Mouse (Mus musculus) ES-E14 (cell line): ENCODE measurements around the gene Mapk14.

Experiments used
- CHD2 ChIP-seq: IDR thresholded peaks from 2 replicates; pipeline ENCODE4 v1.6.1; 2014; ENCODE audit warnings: mild to moderate bottlenecking, low read depth, low read length, inconsistent platforms
- HCFC1 ChIP-seq: IDR thresholded peaks from 2 replicates; pipeline ENCODE4 v1.6.1; 2012; ENCODE audit warnings: low read length, inconsistent platforms, borderline replicate concordance; ENCODE audit not compliant: insufficient read depth
- MAFK ChIP-seq: IDR thresholded peaks from 2 replicates; pipeline ENCODE4 v1.6.1; 2014; ENCODE audit warnings: mild to moderate bottlenecking, low read depth, low read length, inconsistent platforms; ENCODE audit not compliant: insufficient read depth
- ZNF384 ChIP-seq: IDR thresholded peaks from 2 replicates; pipeline ENCODE4 v1.6.1; 2012; ENCODE audit warnings: low read depth, low read length, inconsistent platforms

- TF ChIP-seq HCFC1 (no peak), MAFK (no peak), CHD2 (no peak), ZNF384 (no peak)
Observed at GRCm38 (mm10) chr17:28706697-28707096, 15.6 kb downstream of the Mapk14 start.
